Mouse (Mus musculus): ENCODE measurements at regions not wholly inside any gene's neighbourhood (a gene's known extent, or its start where the extent isn't known, plus 50 kb on each side); places are given as distances from the start of the nearest gene placed in this dataset.
A peak's percentile ranks its signal among the peaks of the same experiment; 100 is the strongest.

DNA sequence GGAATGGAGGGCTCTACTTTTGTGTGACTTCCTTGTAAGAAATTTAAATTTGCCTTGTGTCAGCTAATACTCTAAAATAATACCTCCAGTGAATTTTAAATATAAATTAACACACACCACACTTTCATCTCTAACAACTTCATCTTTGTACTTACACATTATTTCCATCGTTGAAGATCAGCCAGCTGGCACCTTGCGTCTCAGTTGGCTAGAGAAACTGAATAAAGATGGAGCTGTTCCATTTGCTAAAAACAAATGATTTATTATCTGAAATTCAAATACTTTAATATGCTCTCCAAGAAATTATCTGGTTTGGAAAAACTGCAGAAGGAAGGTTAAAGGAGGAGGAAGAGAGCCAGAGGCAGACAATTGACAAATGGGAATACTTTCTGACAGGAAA lies 122.0 kb upstream of the Gm11096 start:
- Histone ChIP-seq H3K4me3 (ENCODE audit: low read depth, low read length) (no peak overlapping the region), H3K36me3 (ENCODE audit: control insufficient read depth, insufficient read depth, low read length) (no peaks in the 10 kb centered on the region), H3K27me3 (ENCODE audit: control insufficient read depth, insufficient read depth, low read depth, low read length) (no peaks in the 10 kb centered on the region), H3K27ac (ENCODE audit: low read length) (no peak overlapping the region), H3K4me1 (ENCODE audit: control insufficient read depth, insufficient read depth, low read length) (0 out of 2 replicates have a peak, but pooled peaks cover 2% of the 10 kb centered on the region), H3K9me3 (replicated peaks; ENCODE audit: control insufficient read depth, low read length, poor library complexity, severe bottlenecking) (no peaks in the 10 kb centered on the region), H3K4me2 (ENCODE audit: low read length) (no peak overlapping the region), H3K9ac (ENCODE audit: low read depth, low read length) (no peak overlapping the region)
- WGBS: 80% methylated on average over 2 of the region's 2 CpGs
- ATAC-seq: no peak

- H3K4me1 ChIP-seq (ENCODE audit: control insufficient read depth, insufficient read depth, low read length): 0 out of 2 replicates have a peak, but pooled peaks cover 2% of the 10 kb centered on the region
- H3K36me3 ChIP-seq (ENCODE audit: control insufficient read depth, insufficient read depth, low read length): no peaks in the 10 kb centered on the region
- 55% methylated on average over 5 of the region's 5 CpGs for WGBS
- ATAC-seq: peak; percentile 42; the same call in 1 of the 2 replicates
- no peaks in the 10 kb centered on the region for H3K27me3 ChIP-seq (ENCODE audit: control insufficient read depth, insufficient read depth, low read depth, low read length)
- no peak overlapping the region for H3K27ac ChIP-seq (ENCODE audit: low read length)
- no peak overlapping the region for H3K4me3 ChIP-seq (ENCODE audit: low read depth, low read length)
- no peak overlapping the region for H3K4me2 ChIP-seq (ENCODE audit: low read length)
- no peak overlapping the region for H3K9ac ChIP-seq (ENCODE audit: low read depth, low read length)
- no peaks in the 10 kb centered on the region for H3K9me3 ChIP-seq (replicated peaks; ENCODE audit: control insufficient read depth, low read length, poor library complexity, severe bottlenecking)
Observed at GRCm38 (mm10) chr17:81316655-81317054, 124.9 kb upstream of the Gm11096 start.

- Histone ChIP-seq H3K4me2 (ENCODE audit: low read length) (no peak overlapping the region), H3K27me3 (ENCODE audit: control insufficient read depth, insufficient read depth, low read depth, low read length) (no peaks in the 10 kb centered on the region), H3K27ac (ENCODE audit: low read length) (no peak overlapping the region), H3K4me1 (ENCODE audit: control insufficient read depth, insufficient read depth, low read length) (no peaks in the 10 kb centered on the region), H3K9me3 (replicated peaks; ENCODE audit: control insufficient read depth, low read length, poor library complexity, severe bottlenecking) (no peaks in the 10 kb centered on the region), H3K4me3 (ENCODE audit: low read depth, low read length) (no peak overlapping the region), H3K9ac (ENCODE audit: low read depth, low read length) (no peak overlapping the region), H3K36me3 (ENCODE audit: control insufficient read depth, insufficient read depth, low read length) (no peaks in the 10 kb centered on the region)
- WGBS: 64% methylated on average over 2 of the region's 2 CpGs
- no peak for ATAC-seq
Observed at GRCm38 (mm10) chr17:81305880-81306279, 135.7 kb upstream of the Gm11096 start.

- H3K27me3 ChIP-seq (ENCODE audit: control insufficient read depth, insufficient read depth, low read depth, low read length): no peaks in the 10 kb centered on the region
- no peak for ATAC-seq
- H3K4me2 ChIP-seq (ENCODE audit: low read length): no peak overlapping the region
- H3K27ac ChIP-seq (ENCODE audit: low read length): no peak overlapping the region
- no peaks in the 10 kb centered on the region for H3K9me3 ChIP-seq (replicated peaks; ENCODE audit: control insufficient read depth, low read length, poor library complexity, severe bottlenecking)
- WGBS: 65% methylated on average over 1 of the region's 1 CpGs
- H3K4me1 ChIP-seq (ENCODE audit: control insufficient read depth, insufficient read depth, low read length): no peaks in the 10 kb centered on the region
- H3K9ac ChIP-seq (ENCODE audit: low read depth, low read length): no peak overlapping the region
- H3K4me3 ChIP-seq (ENCODE audit: low read depth, low read length): no peak overlapping the region
- no peaks in the 10 kb centered on the region for H3K36me3 ChIP-seq (ENCODE audit: control insufficient read depth, insufficient read depth, low read length)
Observed at GRCm38 (mm10) chr17:81304574-81304973, 137.0 kb upstream of the Gm11096 start.

GRCm38 (mm10) chr17:81302490-81302889 lies 139.1 kb upstream of the Gm11096 start:
- H3K27me3 ChIP-seq (ENCODE audit: control insufficient read depth, insufficient read depth, low read depth, low read length): no peaks in the 10 kb centered on the region
- H3K9ac ChIP-seq (ENCODE audit: low read depth, low read length): no peak overlapping the region
- no peaks in the 10 kb centered on the region for H3K4me1 ChIP-seq (ENCODE audit: control insufficient read depth, insufficient read depth, low read length)
- no peak overlapping the region for H3K4me2 ChIP-seq (ENCODE audit: low read length)
- ATAC-seq: no peak
- no peak overlapping the region for H3K27ac ChIP-seq (ENCODE audit: low read length)
- H3K36me3 ChIP-seq (ENCODE audit: control insufficient read depth, insufficient read depth, low read length): no peaks in the 10 kb centered on the region
- H3K4me3 ChIP-seq (ENCODE audit: low read depth, low read length): no peak overlapping the region
- WGBS: 19% methylated on average over 3 of the region's 3 CpGs
- H3K9me3 ChIP-seq (replicated peaks; ENCODE audit: control insufficient read depth, low read length, poor library complexity, severe bottlenecking): no peaks in the 10 kb centered on the region

- no peak overlapping the region for H3K4me2 ChIP-seq (ENCODE audit: low read length)
- no peaks in the 10 kb centered on the region for H3K36me3 ChIP-seq (ENCODE audit: control insufficient read depth, insufficient read depth, low read length)
- WGBS: 95% methylated on average over 2 of the region's 2 CpGs
- H3K9me3 ChIP-seq (replicated peaks; ENCODE audit: control insufficient read depth, low read length, poor library complexity, severe bottlenecking): no peaks in the 10 kb centered on the region
- no peaks in the 10 kb centered on the region for H3K27me3 ChIP-seq (ENCODE audit: control insufficient read depth, insufficient read depth, low read depth, low read length)
- H3K4me3 ChIP-seq (ENCODE audit: low read depth, low read length): no peak overlapping the region
- H3K9ac ChIP-seq (ENCODE audit: low read depth, low read length): no peak overlapping the region
- ATAC-seq: no peak
- H3K27ac ChIP-seq (ENCODE audit: low read length): no peak overlapping the region
- H3K4me1 ChIP-seq (ENCODE audit: control insufficient read depth, insufficient read depth, low read length): no peaks in the 10 kb centered on the region
Observed at GRCm38 (mm10) chr17:81291829-81292228, 149.7 kb upstream of the Gm11096 start.

DNA sequence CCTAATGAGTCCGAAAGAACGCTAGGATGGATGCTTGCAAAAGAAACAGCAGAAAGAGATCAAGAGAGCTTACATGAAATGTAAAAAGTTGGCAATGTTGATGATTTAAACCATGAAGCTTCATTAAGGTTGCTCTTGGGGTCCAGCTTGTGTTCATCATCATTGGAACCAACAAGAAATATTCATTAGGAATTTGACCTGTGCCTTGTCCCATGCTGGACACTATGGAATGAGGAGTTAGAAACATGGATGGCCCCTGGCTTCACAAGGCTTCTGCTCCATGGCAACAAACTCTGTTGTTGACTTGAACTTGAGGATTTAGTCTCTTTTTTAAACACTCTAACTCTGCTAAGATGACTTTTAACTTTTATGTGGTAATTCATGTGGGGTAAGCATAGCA lies 159.0 kb upstream of the Gm11096 start:
- Histone ChIP-seq H3K27me3 (ENCODE audit: control insufficient read depth, insufficient read depth, low read depth, low read length) (no peaks in the 10 kb centered on the region), H3K9ac (ENCODE audit: low read depth, low read length) (no peak overlapping the region), H3K36me3 (ENCODE audit: control insufficient read depth, insufficient read depth, low read length) (no peaks in the 10 kb centered on the region), H3K4me1 (ENCODE audit: control insufficient read depth, insufficient read depth, low read length) (no peaks in the 10 kb centered on the region), H3K9me3 (replicated peaks; ENCODE audit: control insufficient read depth, low read length, poor library complexity, severe bottlenecking) (no peaks in the 10 kb centered on the region), H3K4me2 (ENCODE audit: low read length) (no peak overlapping the region), H3K4me3 (ENCODE audit: low read depth, low read length) (no peak overlapping the region), H3K27ac (ENCODE audit: low read length) (no peak overlapping the region)
- ATAC-seq: no peak
- WGBS: 79% methylated on average over 2 of the region's 2 CpGs

GRCm38 (mm10) chr17:81270235-81270634 lies 171.3 kb upstream of the Gm11096 start:
- H3K9ac ChIP-seq (ENCODE audit: low read depth, low read length): no peak overlapping the region
- 63% methylated on average over 1 of the region's 1 CpGs for WGBS
- H3K27ac ChIP-seq (ENCODE audit: low read length): no peak overlapping the region
- ATAC-seq: no peak
- H3K27me3 ChIP-seq (ENCODE audit: control insufficient read depth, insufficient read depth, low read depth, low read length): no peaks in the 10 kb centered on the region
- no peaks in the 10 kb centered on the region for H3K4me1 ChIP-seq (ENCODE audit: control insufficient read depth, insufficient read depth, low read length)
- no peaks in the 10 kb centered on the region for H3K36me3 ChIP-seq (ENCODE audit: control insufficient read depth, insufficient read depth, low read length)
- H3K9me3 ChIP-seq (replicated peaks; ENCODE audit: control insufficient read depth, low read length, poor library complexity, severe bottlenecking): no peaks in the 10 kb centered on the region
- no peak overlapping the region for H3K4me2 ChIP-seq (ENCODE audit: low read length)
- H3K4me3 ChIP-seq (ENCODE audit: low read depth, low read length): no peak overlapping the region

GRCm38 (mm10) chr17:81261957-81262356 lies 179.6 kb upstream of the Gm11096 start:
- ATAC-seq: no peak
- Histone ChIP-seq H3K27me3 (ENCODE audit: control insufficient read depth, insufficient read depth, low read depth, low read length) (no peaks in the 10 kb centered on the region), H3K4me2 (ENCODE audit: low read length) (no peak overlapping the region), H3K9ac (ENCODE audit: low read depth, low read length) (no peak overlapping the region), H3K36me3 (ENCODE audit: control insufficient read depth, insufficient read depth, low read length) (no peaks in the 10 kb centered on the region), H3K4me1 (ENCODE audit: control insufficient read depth, insufficient read depth, low read length) (no peaks in the 10 kb centered on the region), H3K9me3 (replicated peaks; ENCODE audit: control insufficient read depth, low read length, poor library complexity, severe bottlenecking) (no peaks in the 10 kb centered on the region), H3K4me3 (ENCODE audit: low read depth, low read length) (no peak overlapping the region), H3K27ac (ENCODE audit: low read length) (no peak overlapping the region)
- 92% methylated on average over 1 of the region's 1 CpGs for WGBS

GRCm38 (mm10) chr17:81260036-81260435 lies 181.5 kb upstream of the Gm11096 start:
- Histone ChIP-seq H3K4me3 (ENCODE audit: low read depth, low read length) (no peak overlapping the region), H3K4me2 (ENCODE audit: low read length) (no peak overlapping the region), H3K27ac (ENCODE audit: low read length) (no peak overlapping the region), H3K9me3 (replicated peaks; ENCODE audit: control insufficient read depth, low read length, poor library complexity, severe bottlenecking) (no peaks in the 10 kb centered on the region), H3K27me3 (ENCODE audit: control insufficient read depth, insufficient read depth, low read depth, low read length) (no peaks in the 10 kb centered on the region), H3K4me1 (ENCODE audit: control insufficient read depth, insufficient read depth, low read length) (no peaks in the 10 kb centered on the region), H3K9ac (ENCODE audit: low read depth, low read length) (no peak overlapping the region), H3K36me3 (ENCODE audit: control insufficient read depth, insufficient read depth, low read length) (no peaks in the 10 kb centered on the region)
- ATAC-seq: no peak
- WGBS: 97% methylated on average over 1 of the region's 1 CpGs

All from midbrain, embryonic 16.5 days (tissue).